Mouse (Mus musculus) thymus, adult 2 months (tissue): ENCODE measurements around the gene Csrp2.

Source experiments
- CTCF ChIP-seq: fragments of 200-500 bp; IDR thresholded peaks from 2 replicates; pipeline ENCODE4 v1.5.1; 2012; ENCODE audit warnings: mild to moderate bottlenecking, control low read depth, low read length, moderate library complexity, borderline replicate concordance; ENCODE audit not compliant: control insufficient read depth, poor library complexity, insufficient read depth; ENCODE audit errors: extremely low read depth
- POLR2A ChIP-seq: fragments of 200-500 bp; IDR thresholded peaks from 2 replicates; pipeline ENCODE4 v1.6.1; 2012; ENCODE audit warnings: mild to moderate bottlenecking, low read length, control low read depth, moderate library complexity; ENCODE audit not compliant: control insufficient read depth, poor library complexity, insufficient read depth; ENCODE audit errors: extremely low read depth

GRCm38 (mm10) chr10:110976046-110976445 is 56.5 kb downstream of the Csrp2 start:
- no peak for TF ChIP-seq CTCF
- TF ChIP-seq POLR2A, result no peak
